Mouse (Mus musculus) heart, postnatal 0 days (tissue): Measurements from ENCODE around the gene Med25.

Experiments
- CTCF ChIP-seq: IDR thresholded peaks from 2 replicates; pipeline ENCODE4 v1.5.1; 2016; ENCODE audit warnings: antibody characterized with exemption, control low read depth, low read depth
- EP300 ChIP-seq: IDR thresholded peaks from 2 replicates; pipeline ENCODE4 v1.6.1; 2016; ENCODE audit warnings: antibody characterized with exemption, low read depth

GRCm38 (mm10) chr7:44863210-44863609, 29.3 kb downstream of the Med25 start:
- no peak for TF ChIP-seq EP300
- TF ChIP-seq CTCF: no peak
